Mouse (Mus musculus) intestine, embryonic 15.5 days (tissue): ENCODE measurements at regions not wholly inside any gene's neighbourhood (a gene's known extent, or its start where the extent isn't known, plus 50 kb on each side); places are given as distances from the start of the nearest gene placed in this dataset.
A peak's percentile ranks its signal among the peaks of the same experiment; 100 is the strongest.

Experiments used
- ATAC-seq: fragments of 200-750 bp; cut with Nextera tagmentation; 2 replicates; pipeline ENCODE4 v1.8.0; 2017; ENCODE audit warnings: moderate TSS enrichment, moderate library complexity
- H3K27ac ChIP-seq: fragments of 300-500 bp; sonication (generic); 2 replicates; pipeline ENCODE4 v1.5.1; 2015; ENCODE audit warnings: mild to moderate bottlenecking, inconsistent platforms
- H3K27me3 ChIP-seq: fragments of 300-500 bp; sonication (generic); replicated peaks from 2 replicates; pipeline ENCODE4 v1.6.1; 2015; ENCODE audit warnings: inconsistent platforms
- H3K36me3 ChIP-seq: fragments of 300-500 bp; sonication (generic); 2 replicates; pipeline ENCODE4 v1.6.1; 2015; ENCODE audit warnings: inconsistent platforms
- H3K4me1 ChIP-seq: fragments of 300-500 bp; sonication (generic); replicated peaks from 2 replicates; pipeline ENCODE4 v1.6.1; 2015; ENCODE audit warnings: inconsistent platforms
- H3K4me2 ChIP-seq: fragments of 300-500 bp; sonication (generic); replicated peaks from 2 replicates; pipeline ENCODE4 v1.6.1; 2015; ENCODE audit warnings: mild to moderate bottlenecking, inconsistent platforms
- H3K4me3 ChIP-seq: fragments of 300-500 bp; sonication (generic); replicated peaks from 2 replicates; pipeline ENCODE4 v1.5.1; 2015; ENCODE audit warnings: inconsistent platforms
- H3K9ac ChIP-seq: fragments of 300-500 bp; sonication (generic); 2 replicates; pipeline ENCODE4 v1.6.1; 2015; ENCODE audit warnings: inconsistent platforms
- H3K9me3 ChIP-seq: fragments of 300-500 bp; sonication (generic); 2 replicates; pipeline ENCODE4 v1.6.1; 2016; ENCODE audit warnings: inconsistent platforms
- WGBS: fragments of 180-500 bp; shearing (Covaris S2); methylation state at CpG from one replicate; pipeline ENCODE4 v1.1.7; 2015; 5-methylcytosine and 5-hydroxymethylcytosine counted together

GRCm38 (mm10) chr7:77928479-77929467 is 809.0 kb downstream of the Ntrk3 start:
- no peak for ATAC-seq
- H3K4me3 ChIP-seq, result no peak overlapping the region
- WGBS, result 74% methylated on average over 4 of the region's 4 CpGs
- no peak overlapping the region for H3K9ac ChIP-seq
- H3K4me2 ChIP-seq, result no peak overlapping the region
- no peak overlapping the region for H3K27ac ChIP-seq
- no peaks in the 10 kb centered on the region for H3K27me3 ChIP-seq
- H3K4me1 ChIP-seq, result no peaks in the 10 kb centered on the region
- no peaks in the 10 kb centered on the region for H3K36me3 ChIP-seq
- no peaks in the 10 kb centered on the region for H3K9me3 ChIP-seq

- H3K27ac ChIP-seq, result no peak overlapping the region
- 74% methylated on average over 7 of the region's 7 CpGs for WGBS
- H3K9ac ChIP-seq, result no peak overlapping the region
- H3K27me3 ChIP-seq, result no peaks in the 10 kb centered on the region
- no peaks in the 10 kb centered on the region for H3K9me3 ChIP-seq
- H3K4me1 ChIP-seq, result no peaks in the 10 kb centered on the region
- H3K36me3 ChIP-seq, result no peaks in the 10 kb centered on the region
- ATAC-seq, result no peak
- no peak overlapping the region for H3K4me2 ChIP-seq
- no peak overlapping the region for H3K4me3 ChIP-seq
Measured at GRCm38 (mm10) chr7:77899231-77899630, 838.6 kb downstream of the Ntrk3 start.

- H3K4me2 ChIP-seq, result no peak overlapping the region
- ATAC-seq, result no peak
- no peak overlapping the region for H3K4me3 ChIP-seq
- no peak overlapping the region for H3K27ac ChIP-seq
- H3K36me3 ChIP-seq, result no peaks in the 10 kb centered on the region
- no peaks in the 10 kb centered on the region for H3K27me3 ChIP-seq
- H3K4me1 ChIP-seq, result no peaks in the 10 kb centered on the region
- WGBS, result 64% methylated on average over 2 of the region's 2 CpGs
- H3K9ac ChIP-seq, result no peak overlapping the region
- no peaks in the 10 kb centered on the region for H3K9me3 ChIP-seq
Measured at GRCm38 (mm10) chr7:77888543-77888942, 849.3 kb downstream of the Ntrk3 start.

- Histone ChIP-seq H3K4me1 (no peaks in the 10 kb centered on the region), H3K27me3 (no peaks in the 10 kb centered on the region), H3K4me2 (no peak overlapping the region), H3K27ac (no peak overlapping the region), H3K4me3 (no peak overlapping the region), H3K36me3 (no peaks in the 10 kb centered on the region), H3K9me3 (no peaks in the 10 kb centered on the region), H3K9ac (no peak overlapping the region)
- ATAC-seq, result no peak
- WGBS, result 89% methylated on average over 5 of the region's 5 CpGs
Measured at GRCm38 (mm10) chr7:77882605-77883354, 855.0 kb downstream of the Ntrk3 start.

GRCm38 (mm10) chr7:77867518-77867917 is 870.3 kb downstream of the Ntrk3 start:
- no peaks in the 10 kb centered on the region for H3K4me1 ChIP-seq
- no peak overlapping the region for H3K27ac ChIP-seq
- no peaks in the 10 kb centered on the region for H3K9me3 ChIP-seq
- no peak for ATAC-seq
- H3K4me3 ChIP-seq, result no peak overlapping the region
- H3K36me3 ChIP-seq, result no peaks in the 10 kb centered on the region
- 70% methylated on average over 4 of the region's 4 CpGs for WGBS
- no peak overlapping the region for H3K4me2 ChIP-seq
- H3K9ac ChIP-seq, result no peak overlapping the region
- H3K27me3 ChIP-seq, result no peaks in the 10 kb centered on the region

- H3K9me3 ChIP-seq, result no peaks in the 10 kb centered on the region
- H3K36me3 ChIP-seq, result no peaks in the 10 kb centered on the region
- H3K4me3 ChIP-seq, result no peak overlapping the region
- 87% methylated on average over 8 of the region's 8 CpGs for WGBS
- peaks cover 4% of the 10 kb centered on the region; the same call in 1 of the 2 replicates for H3K4me1 ChIP-seq
- no peak overlapping the region for H3K27ac ChIP-seq
- no peak overlapping the region for H3K9ac ChIP-seq
- H3K4me2 ChIP-seq, result no peak overlapping the region
- H3K27me3 ChIP-seq, result no peaks in the 10 kb centered on the region
- no peak for ATAC-seq
Measured at GRCm38 (mm10) chr7:77861841-77862240, 876.0 kb downstream of the Ntrk3 start.

GRCm38 (mm10) chr7:77858436-77858835 is 879.4 kb downstream of the Ntrk3 start:
- no peaks in the 10 kb centered on the region for H3K9me3 ChIP-seq
- no peak overlapping the region for H3K9ac ChIP-seq
- H3K27ac ChIP-seq, result no peak overlapping the region
- no peak overlapping the region for H3K4me3 ChIP-seq
- H3K36me3 ChIP-seq, result no peaks in the 10 kb centered on the region
- ATAC-seq, result 0 out of 2 replicates have a peak, but pooled peaks have one; percentile 43
- 25% methylated on average over 4 of the region's 4 CpGs for WGBS
- H3K4me1 ChIP-seq, result peaks cover 4% of the 10 kb centered on the region; the same call in 1 of the 2 replicates
- no peaks in the 10 kb centered on the region for H3K27me3 ChIP-seq
- no peak overlapping the region for H3K4me2 ChIP-seq

- ATAC-seq, result 0 out of 2 replicates have a peak, but pooled peaks have one; percentile 34
- 13% methylated on average over 5 of the region's 5 CpGs for WGBS
- no peaks in the 10 kb centered on the region for H3K27me3 ChIP-seq
- no peak overlapping the region for H3K9ac ChIP-seq
- H3K36me3 ChIP-seq, result no peaks in the 10 kb centered on the region
- H3K27ac ChIP-seq, result no peak overlapping the region
- peaks cover 4% of the 10 kb centered on the region; the same call in 1 of the 2 replicates for H3K4me1 ChIP-seq
- no peak overlapping the region for H3K4me3 ChIP-seq
- H3K9me3 ChIP-seq, result no peaks in the 10 kb centered on the region
- H3K4me2 ChIP-seq, result no peak overlapping the region
Measured at GRCm38 (mm10) chr7:77857979-77858378, 879.8 kb downstream of the Ntrk3 start.

GRCm38 (mm10) chr7:77855653-77856239 is 882.1 kb downstream of the Ntrk3 start:
- WGBS, result 71% methylated on average over 6 of the region's 6 CpGs
- Histone ChIP-seq H3K4me2 (no peak overlapping the region), H3K4me1 (peaks cover 4% of the 10 kb centered on the region; the same call in 1 of the 2 replicates), H3K9ac (no peak overlapping the region), H3K27me3 (no peaks in the 10 kb centered on the region), H3K9me3 (no peaks in the 10 kb centered on the region), H3K36me3 (no peaks in the 10 kb centered on the region), H3K27ac (no peak overlapping the region), H3K4me3 (no peak overlapping the region)
- ATAC-seq, result no peak

- Histone ChIP-seq H3K9me3 (no peaks in the 10 kb centered on the region), H3K9ac (no peak overlapping the region), H3K27ac (no peak overlapping the region), H3K36me3 (no peaks in the 10 kb centered on the region), H3K4me2 (no peak overlapping the region), H3K4me1 (peaks cover 4% of the 10 kb centered on the region; the same call in 1 of the 2 replicates), H3K4me3 (no peak overlapping the region), H3K27me3 (no peaks in the 10 kb centered on the region)
- 73% methylated on average over 2 of the region's 2 CpGs for WGBS
- ATAC-seq, result no peak
Measured at GRCm38 (mm10) chr7:77855077-77855476, 882.7 kb downstream of the Ntrk3 start.

GRCm38 (mm10) chr7:77824261-77824959 is 913.4 kb downstream of the Ntrk3 start:
- Histone ChIP-seq H3K4me2 (no peak overlapping the region), H3K36me3 (no peaks in the 10 kb centered on the region), H3K9me3 (no peaks in the 10 kb centered on the region), H3K4me3 (no peak overlapping the region), H3K27me3 (no peaks in the 10 kb centered on the region), H3K4me1 (no peaks in the 10 kb centered on the region), H3K9ac (no peak overlapping the region), H3K27ac (no peak overlapping the region)
- 83% methylated on average over 6 of the region's 6 CpGs for WGBS
- no peak for ATAC-seq
